Mouse (Mus musculus): Measurements from ENCODE around the gene Cic.

Gene Cic

GRCm38 (mm10) chr7:25284766-25285165 lies 17.3 kb downstream of the Cic start:
- DNase-seq, result no peak

GRCm38 (mm10) chr7:25285511-25286238 lies 18.2 kb downstream of the Cic start:
- no peak for DNase-seq

GRCm38 (mm10) chr7:25286989-25287388 lies 19.5 kb downstream of the Cic start:
- no peak for DNase-seq

- DNase-seq, result no peak
These were observed 20.5 kb downstream of the Cic start for GRCm38 (mm10) chr7:25288011-25288410.

GRCm38 (mm10) chr7:25288721-25289120 lies 21.2 kb downstream of the Cic start:
- no peak for DNase-seq

- no peak for DNase-seq
These were observed 22.4 kb downstream of the Cic start for GRCm38 (mm10) chr7:25289925-25290324.

- DNase-seq, result no peak
These were observed 23.0 kb downstream of the Cic start for GRCm38 (mm10) chr7:25290463-25290862.

GRCm38 (mm10) chr7:25290911-25291310 lies 23.4 kb downstream of the Cic start:
- DNase-seq, result peak; percentile 76

GRCm38 (mm10) chr7:25292107-25292506 lies 24.6 kb downstream of the Cic start:
- DNase-seq, result no peak

GRCm38 (mm10) chr7:25293191-25293739 lies 25.8 kb downstream of the Cic start:
- DNase-seq, result no peak

- DNase-seq, result no peak
These were observed 27.0 kb downstream of the Cic start for GRCm38 (mm10) chr7:25294495-25294894.

GRCm38 (mm10) chr7:25294960-25295722 lies 27.6 kb downstream of the Cic start:
- DNase-seq, result no peak

GRCm38 (mm10) chr7:25296945-25297453 lies 29.5 kb downstream of the Cic start:
- DNase-seq, result no peak

GRCm38 (mm10) chr7:25297454-25298325 lies 30.2 kb downstream of the Cic start, which contains the start of gene Pafah1b3:
TSS of gene Pafah1b3 (minus strand) at chr7:25297986.
- peak; percentile 78 for DNase-seq

- no peak for DNase-seq
These were observed 33.6 kb downstream of the Cic start, which contains the start of gene Prr19 for GRCm38 (mm10) chr7:25301063-25301462. TSS of gene Prr19 (plus strand) at chr7:25301411.

GRCm38 (mm10) chr7:25303003-25303684 lies 35.6 kb downstream of the Cic start:
- no peak for DNase-seq

- no peak for DNase-seq
These were observed 36.1 kb downstream of the Cic start for GRCm38 (mm10) chr7:25303685-25304006.

- DNase-seq, result no peak
These were observed 38.0 kb downstream of the Cic start for GRCm38 (mm10) chr7:25305481-25305880.

GRCm38 (mm10) chr7:25305956-25306613 lies 38.6 kb downstream of the Cic start, which contains the start of gene Tmem145:
TSS of gene Tmem145 (plus strand) at chr7:25306106.
- DNase-seq, result peak; percentile 41

- DNase-seq, result no peak
These were observed 39.1 kb downstream of the Cic start for GRCm38 (mm10) chr7:25306614-25306996.

GRCm38 (mm10) chr7:25308702-25309318 lies 41.3 kb downstream of the Cic start:
- no peak for DNase-seq

Data from kidney, adult 18-20 months (tissue).